Mouse (Mus musculus): ENCODE measurements around the gene Ptgis.

- no peak for TF ChIP-seq POLR2A (IDR thresholded peaks at IDR 0.05; ENCODE audit: control insufficient read depth, low read depth, low read length)
- TF ChIP-seq CTCF (IDR thresholded peaks at IDR 0.05; ENCODE audit: control insufficient read depth, insufficient read depth, insufficient replicate concordance, low read depth, low read length), result no peak
Observed at GRCm38 (mm10) chr2:167257790-167258189, 17.4 kb upstream of the Ptgis start.

Data from testis, adult 2 months (tissue).